Mouse (Mus musculus): Measurements from ENCODE around the gene Rfx1.

- TF ChIP-seq POLR2A (IDR thresholded peaks at IDR 0.05; ENCODE audit: insufficient read depth, low read depth, low read length) (no peak), CTCF (IDR thresholded peaks at IDR 0.05; ENCODE audit: insufficient read depth, low read depth, low read length) (no peak)
These were observed 65.6 kb downstream of the Rfx1 start for GRCm38 (mm10) chr8:84132225-84132624.
